Mouse (Mus musculus) embryonic fibroblast, embryonic 13.5 days (primary cell): ENCODE data around the gene Dhh.

ENCODE experiments used
- CTCF ChIP-seq: IDR thresholded peaks from 2 replicates; pipeline ENCODE4 v1.5.1; 2011; ENCODE audit warnings: mild to moderate bottlenecking, control low read depth, low read length, moderate library complexity, borderline replicate concordance; ENCODE audit not compliant: insufficient read depth
- POLR2A ChIP-seq: IDR thresholded peaks from 2 replicates; pipeline ENCODE4 v1.6.1; 2011; ENCODE audit warnings: low read depth, mild to moderate bottlenecking, control low read depth, low read length, moderate library complexity

DNA sequence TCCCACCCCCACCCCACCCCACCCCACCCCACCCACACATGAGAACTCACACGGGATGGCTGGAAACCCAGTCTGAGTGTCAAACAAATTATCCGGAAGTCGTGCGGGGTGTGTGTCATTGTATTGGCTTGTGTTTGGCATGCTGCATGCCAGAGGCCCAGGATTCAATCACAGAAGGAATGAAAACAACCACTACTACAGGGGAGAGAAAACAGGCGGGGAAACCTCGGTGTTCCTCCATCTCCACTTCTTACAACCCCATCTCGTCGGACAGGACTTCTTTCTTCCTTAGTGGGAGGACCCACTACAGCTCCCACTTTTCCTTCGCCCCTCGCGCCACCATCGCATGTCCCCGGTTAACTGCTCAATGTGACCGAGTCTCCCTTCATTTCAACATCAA lies 18.8 kb upstream of the Dhh start:
- TF ChIP-seq POLR2A (no peak), CTCF (no peak)
